Comparison of ENCODE assay signal across 30 mouse cellular contexts in the genomic region with DNA sequence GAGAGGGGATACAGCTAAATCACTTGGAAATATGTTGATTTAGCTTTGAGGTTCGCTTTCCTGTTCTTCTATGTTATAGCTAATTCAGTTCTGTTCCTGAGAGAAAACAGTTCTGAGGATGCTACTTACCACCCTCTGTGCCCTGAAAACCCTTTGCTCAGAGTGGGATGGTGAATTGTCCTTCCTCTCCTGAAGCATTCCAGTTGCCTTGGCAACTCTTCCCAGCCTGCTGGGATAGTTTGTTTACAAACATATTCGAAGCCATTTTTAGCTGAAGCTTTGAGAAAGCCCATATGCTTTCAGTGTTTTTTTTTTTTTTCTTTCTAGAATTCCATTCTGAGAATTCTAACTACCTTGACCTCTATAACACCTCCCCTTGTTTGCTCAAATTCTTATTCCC.
A peak's percentile ranks its signal among the peaks of the same experiment; 100 is the strongest.
DNase-seq lines count a peak whose midpoint lies in the region; ATAC-seq and TF ChIP-seq lines count a peak whose summit lies in the region.
"Had no signal": no experiment of that assay in that cellular context is flagged by ENCODE, and none has a peak within 500 bp of the region (broad histone marks: within the 10 kb centered on the region; RNA-seq: fewer than 3 reads in every experiment).

No protein-coding gene starts in this region.

- H3K9ac ChIP-seq in forebrain, postnatal 0 days = no peak overlapping the region
- no peak overlapping the region for H3K9ac ChIP-seq in forebrain, embryonic 11.5 days (ENCODE audit: low read length)
- no peak overlapping the region for H3K9ac ChIP-seq in midbrain, postnatal 0 days (replicated peaks; ENCODE audit: low read length, poor library complexity, severe bottlenecking)
- H3K9ac ChIP-seq: heart, embryonic 13.5 days; hindbrain, embryonic 15.5 days; neural tube, embryonic 13.5 days had no signal

- peak; percentile 33 for DNase-seq in forebrain, postnatal 0 days
- DNase-seq in forebrain, embryonic 11.5 days (ENCODE audit: low spot score) = no peak
- DNase-seq in lung, postnatal 10 days = peak; percentile 11
- no peak for DNase-seq in lung, postnatal 14 days
- DNase-seq in right cerebral cortex, adult 2 months (ENCODE audit: low spot score in 2 of 2) = peak; percentile 6 to 10
- no peak for DNase-seq in right cerebral cortex, postnatal 36 days (ENCODE audit: low spot score in 2 of 2)
- DNase-seq in midbrain, postnatal 0 days (ENCODE audit: low spot score) = peak; percentile 37
- DNase-seq in adipocyte (ENCODE audit: low spot score) = no peak
- DNase-seq: adrenal gland, postnatal 10 days; B cell, adult 2 months; cerebellum, postnatal 10 days; embryo, embryonic 11 days; gastrocnemius, postnatal 36 days; heart, adult 2 months; heart, postnatal 14 days; kidney, adult 9 months; kidney, postnatal 36 days; layer of hippocampus, postnatal 36 days; lung, postnatal 4 days; right cerebral cortex, adult 18-20 months; spleen, adult 18-20 months; thymus, postnatal 14 days had no signal

- no peak overlapping the region for H3K4me2 ChIP-seq in forebrain, postnatal 0 days (ENCODE audit: low read depth)
- H3K4me2 ChIP-seq in forebrain, embryonic 11.5 days (ENCODE audit: low read depth, low read length, severe bottlenecking) = no peak overlapping the region
- H3K4me2 ChIP-seq in midbrain, postnatal 0 days (ENCODE audit: low read depth, low read length, poor library complexity, severe bottlenecking) = no peak overlapping the region
- H3K4me2 ChIP-seq: heart, embryonic 13.5 days; hindbrain, embryonic 15.5 days; neural tube, embryonic 13.5 days had no signal

- no peaks in the 10 kb centered on the region for H3K36me3 ChIP-seq in forebrain, postnatal 0 days (ENCODE audit: insufficient read depth)
- H3K36me3 ChIP-seq in forebrain, embryonic 11.5 days (ENCODE audit: control insufficient read depth, insufficient read depth, low read length) = no peaks in the 10 kb centered on the region
- H3K36me3 ChIP-seq in midbrain, postnatal 0 days (ENCODE audit: insufficient read depth, low read length) = no peaks in the 10 kb centered on the region
- H3K36me3 ChIP-seq: G1E; heart, embryonic 13.5 days; hindbrain, embryonic 15.5 days; neural tube, embryonic 13.5 days had no signal

- 0 out of 2 replicates have a peak, but pooled peaks have one; percentile 32 for ATAC-seq in forebrain, postnatal 0 days
- no peak for ATAC-seq in forebrain, embryonic 11.5 days (replicated peaks; ENCODE audit: low FRiP score)
- ATAC-seq in midbrain, postnatal 0 days (ENCODE audit: low FRiP score) = no peak
- ATAC-seq: activated CD4-positive, CD25-positive, alpha-beta regulatory T cell, adult 4 months; intestine, embryonic 16.5 days had no signal

- WGBS in forebrain, postnatal 0 days = 34% methylated on average over 2 of the region's 2 CpGs
- WGBS in forebrain, embryonic 11.5 days = 44% methylated on average over 2 of the region's 2 CpGs
- WGBS in midbrain, postnatal 0 days = 33% methylated on average over 2 of the region's 2 CpGs

- TF ChIP-seq CTCF in forebrain, postnatal 0 days (IDR thresholded peaks at IDR 0.05; ENCODE audit: low read depth) = no peak
- no peak for TF ChIP-seq CTCF in midbrain, postnatal 0 days (IDR thresholded peaks at IDR 0.05)

- no peak overlapping the region for H3K27ac ChIP-seq in forebrain, postnatal 0 days (ENCODE audit: low read depth, low read length)
- no peak overlapping the region for H3K27ac ChIP-seq in forebrain, embryonic 11.5 days (ENCODE audit: low read depth, low read length)
- no peak overlapping the region for H3K27ac ChIP-seq in midbrain, postnatal 0 days (ENCODE audit: low read depth, low read length)
- H3K27ac ChIP-seq: heart, adult 2 months; heart, embryonic 13.5 days; hindbrain, embryonic 15.5 days; neural tube, embryonic 13.5 days had no signal

- H3K4me3 ChIP-seq in forebrain, postnatal 0 days (ENCODE audit: low read depth, low read length) = no peak overlapping the region
- H3K4me3 ChIP-seq in forebrain, embryonic 11.5 days (ENCODE audit: low read depth, low read length) = no peak overlapping the region
- H3K4me3 ChIP-seq in midbrain, postnatal 0 days (ENCODE audit: low read depth, low read length) = no peak overlapping the region
- H3K4me3 ChIP-seq: heart, adult 2 months; heart, embryonic 13.5 days; hindbrain, embryonic 15.5 days; myocyte; neural tube, embryonic 13.5 days had no signal

- H3K27me3 ChIP-seq in forebrain, postnatal 0 days (ENCODE audit: insufficient read depth, low read length) = no peaks in the 10 kb centered on the region
- H3K27me3 ChIP-seq in forebrain, embryonic 11.5 days (ENCODE audit: control insufficient read depth, insufficient read depth, low read length) = no peaks in the 10 kb centered on the region
- no peaks in the 10 kb centered on the region for H3K27me3 ChIP-seq in midbrain, postnatal 0 days (ENCODE audit: insufficient read depth, low read length)
- H3K27me3 ChIP-seq: CH12.LX; heart, embryonic 13.5 days; hindbrain, embryonic 15.5 days; neural tube, embryonic 13.5 days had no signal

- H3K4me1 ChIP-seq in forebrain, postnatal 0 days (ENCODE audit: insufficient read depth) = 0 out of 2 replicates have a peak, but pooled peaks cover 3% of the 10 kb centered on the region
- peaks cover 7% of the 10 kb centered on the region; the same call in 1 of the 2 replicates for H3K4me1 ChIP-seq in forebrain, embryonic 11.5 days (replicated peaks; ENCODE audit: control insufficient read depth, insufficient read depth, low read length)
- no peaks in the 10 kb centered on the region for H3K4me1 ChIP-seq in midbrain, postnatal 0 days (ENCODE audit: insufficient read depth, low read length)
- H3K4me1 ChIP-seq: heart, embryonic 13.5 days had no signal

- H3K9me3 ChIP-seq in forebrain, postnatal 0 days (ENCODE audit: low read length) = no peaks in the 10 kb centered on the region
- H3K9me3 ChIP-seq in forebrain, embryonic 11.5 days (ENCODE audit: control insufficient read depth, low read length) = no peaks in the 10 kb centered on the region
- H3K9me3 ChIP-seq in midbrain, postnatal 0 days (ENCODE audit: low read length) = no peaks in the 10 kb centered on the region
- H3K9me3 ChIP-seq: G1E; heart, embryonic 13.5 days; hindbrain, embryonic 15.5 days; neural tube, embryonic 13.5 days had no signal

Comparison
In these comparisons a context has a peak if more than half of its experiments do, and no peak if none do; other contexts are left out.
1. DNase-seq: peak in forebrain, postnatal 0 days (single experiment), lung, postnatal 10 days (single experiment), right cerebral cortex, adult 2 months (2 of 2) and midbrain, postnatal 0 days (single experiment); none in forebrain, embryonic 11.5 days (single experiment), lung, postnatal 14 days (single experiment), right cerebral cortex, postnatal 36 days (0 of 2) and adipocyte (single experiment).